Mouse (Mus musculus) kidney, postnatal 4 days (tissue): ENCODE data around the gene Carmil1.

Experiments
- DNase-seq, 2 experiments: peaks; one replicate each; pipeline ENCODE4 v3.0.0; 2021; ENCODE audit warnings: mixed read lengths in 2 of 2

Gene Carmil1

DNA sequence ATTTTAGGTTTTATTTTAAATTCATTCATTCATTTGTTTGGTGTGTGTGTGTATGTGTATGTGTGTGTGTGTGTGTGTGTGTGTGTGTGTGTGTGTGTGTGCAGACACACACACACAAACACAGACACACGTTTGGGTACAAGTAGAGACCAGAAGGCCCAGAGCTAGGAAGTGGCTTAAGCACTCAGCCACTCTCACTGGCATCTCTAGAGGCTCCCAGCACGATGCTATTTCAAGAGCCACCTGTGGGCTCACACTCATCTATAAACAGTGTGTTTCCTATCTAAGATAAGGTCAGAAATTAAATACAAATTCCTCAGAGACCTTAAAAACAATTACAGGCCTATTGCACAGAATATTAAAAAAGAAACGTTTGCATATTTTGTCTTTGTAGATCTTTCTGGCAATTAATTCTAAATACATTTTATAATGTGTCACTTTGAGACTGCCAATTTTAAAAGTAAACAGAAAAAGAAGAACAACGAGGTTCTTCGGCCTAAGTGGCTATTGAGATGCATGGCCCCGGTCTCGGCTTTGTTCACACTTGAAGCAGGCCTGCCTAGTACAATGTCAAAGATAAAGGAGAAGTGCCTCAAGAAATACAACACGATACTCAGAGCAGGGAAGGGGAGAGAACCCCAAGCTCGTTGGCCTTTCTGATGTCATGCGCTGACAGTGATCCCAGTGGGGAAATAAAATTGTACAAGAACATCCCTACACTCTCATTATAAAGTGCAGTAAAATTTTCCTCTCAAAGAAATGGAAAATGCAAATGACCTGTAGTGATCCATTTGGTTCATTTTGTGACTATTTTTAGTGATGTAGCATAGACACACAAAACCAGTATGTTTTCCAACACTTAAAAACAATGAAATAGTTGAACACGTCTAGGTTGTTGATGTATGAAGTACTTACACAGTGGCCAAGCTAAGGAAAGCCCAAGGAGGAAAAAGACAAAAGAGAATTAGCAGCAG lies 179.2 kb downstream of the Carmil1 start:
- DNase-seq, result no peak

- DNase-seq, result no peak
These were observed 180.0 kb downstream of the Carmil1 start for GRCm38 (mm10) chr13:24100516-24101094.

DNA sequence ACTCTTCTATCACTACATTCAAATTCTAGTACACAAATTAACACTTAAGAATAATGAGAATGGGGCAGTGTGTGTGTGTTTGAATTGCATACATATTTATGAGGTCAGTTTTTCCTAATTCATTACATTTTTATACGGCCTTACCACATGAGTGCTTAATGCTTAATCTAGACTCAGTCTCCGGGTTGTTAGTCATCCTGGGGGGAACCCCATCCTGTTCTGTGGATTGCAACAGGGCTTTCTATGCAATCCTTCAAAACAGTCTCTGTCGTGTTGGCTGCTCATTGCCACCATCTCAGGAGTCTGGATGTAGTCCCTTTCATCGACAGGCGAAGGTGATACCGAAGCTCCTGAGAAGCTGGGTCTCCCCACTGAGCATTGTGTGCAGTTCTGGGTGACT lies 184.0 kb downstream of the Carmil1 start:
- no peak for DNase-seq

DNA sequence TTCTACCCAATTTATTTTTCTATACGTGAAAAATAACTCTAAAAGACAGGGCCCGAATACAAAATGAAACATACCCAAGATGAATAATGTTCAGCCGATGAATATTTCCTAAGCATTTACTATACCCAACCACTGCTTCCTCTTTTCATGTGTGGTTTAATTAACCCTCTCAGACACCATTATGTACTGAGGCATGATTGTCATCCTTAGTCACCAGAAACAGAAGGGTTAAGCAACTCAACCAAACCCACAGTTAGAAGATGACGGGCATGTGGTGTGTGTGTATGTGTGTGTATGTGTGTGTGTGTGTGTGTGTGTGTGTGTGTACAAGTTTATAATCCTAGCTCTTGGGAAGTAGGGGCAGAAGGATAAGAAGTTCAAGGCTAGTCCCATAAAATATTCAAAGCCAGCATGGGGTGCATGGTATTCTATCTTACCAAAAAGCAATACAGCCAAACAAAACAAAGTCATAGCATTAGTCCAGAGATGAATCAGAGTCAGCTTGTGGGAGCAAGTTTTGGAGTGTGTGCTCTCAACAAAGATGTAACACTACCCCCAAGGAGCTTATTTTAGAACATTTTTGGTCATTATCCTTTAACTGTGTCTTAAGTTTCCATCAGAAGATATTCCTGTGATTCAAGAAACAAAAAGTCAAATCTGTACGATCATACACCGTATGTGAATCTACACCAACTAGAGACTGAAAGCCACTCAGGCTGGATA lies 185.6 kb downstream of the Carmil1 start:
- DNase-seq, result no peak

GRCm38 (mm10) chr13:24093108-24093507 lies 187.5 kb downstream of the Carmil1 start:
- DNase-seq, result no peak

DNA sequence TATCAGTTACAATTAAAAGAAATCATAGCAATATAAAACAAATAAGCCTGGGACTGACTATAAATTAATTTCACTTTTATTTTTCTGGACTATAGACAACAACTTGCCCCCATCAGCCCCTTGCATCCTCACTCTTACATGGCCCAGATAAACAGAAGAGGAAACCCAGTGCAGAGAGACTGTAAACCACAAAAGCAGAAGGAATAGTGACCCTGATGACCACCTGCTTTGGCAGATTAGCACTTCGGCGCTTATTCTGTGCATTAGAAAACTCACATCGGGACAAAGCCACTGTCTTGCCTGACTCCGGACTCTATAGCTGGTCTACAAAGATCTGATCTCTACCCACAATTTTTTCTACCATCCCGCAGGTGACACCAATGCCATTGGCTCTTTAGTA lies 188.5 kb downstream of the Carmil1 start:
- no peak for DNase-seq

GRCm38 (mm10) chr13:24082153-24082552 lies 198.4 kb downstream of the Carmil1 start:
- DNase-seq, result no peak

- no peak for DNase-seq
These were observed 198.9 kb downstream of the Carmil1 start for GRCm38 (mm10) chr13:24081698-24082097.

DNA sequence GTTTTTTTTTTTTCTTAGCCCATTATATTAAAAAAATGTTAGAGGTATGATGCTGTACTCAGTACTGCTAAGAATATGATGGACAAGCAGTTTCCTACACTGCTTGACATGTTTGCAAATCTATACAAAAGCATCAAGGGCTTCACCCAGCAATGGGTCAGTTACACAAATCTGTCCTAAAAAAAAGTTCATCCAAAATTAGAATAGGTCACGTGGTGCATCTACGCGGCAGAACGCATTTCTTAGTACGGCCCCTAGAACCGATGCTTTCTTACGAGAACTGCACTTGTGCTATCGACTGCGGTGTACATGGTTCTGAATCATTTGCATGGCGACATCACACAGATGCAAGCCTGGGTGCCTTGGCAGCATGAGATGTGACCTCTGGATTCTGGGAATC lies 208.0 kb downstream of the Carmil1 start:
- no peak for DNase-seq

DNA sequence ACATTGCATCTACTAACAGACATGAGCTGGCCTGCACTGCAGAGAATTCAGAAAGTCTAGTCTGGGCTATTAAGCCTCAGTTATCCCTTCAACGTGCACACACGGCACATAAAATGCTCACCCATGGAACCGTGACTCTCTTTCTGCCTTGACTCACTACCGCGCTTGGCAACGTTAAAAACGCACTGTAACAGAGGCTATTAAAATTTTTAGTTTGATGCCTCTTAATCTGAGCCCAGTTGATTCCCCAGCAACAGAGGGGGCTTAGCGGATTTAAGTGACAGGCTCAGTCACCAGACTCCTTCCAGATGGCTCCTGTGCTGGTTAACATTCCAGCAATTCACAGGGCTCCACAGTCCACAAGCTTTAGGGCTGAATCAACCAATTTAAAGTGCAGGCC lies 213.0 kb downstream of the Carmil1 start:
- no peak for DNase-seq

- DNase-seq, result no peak
These were observed 215.1 kb downstream of the Carmil1 start for GRCm38 (mm10) chr13:24065536-24065935.

DNA sequence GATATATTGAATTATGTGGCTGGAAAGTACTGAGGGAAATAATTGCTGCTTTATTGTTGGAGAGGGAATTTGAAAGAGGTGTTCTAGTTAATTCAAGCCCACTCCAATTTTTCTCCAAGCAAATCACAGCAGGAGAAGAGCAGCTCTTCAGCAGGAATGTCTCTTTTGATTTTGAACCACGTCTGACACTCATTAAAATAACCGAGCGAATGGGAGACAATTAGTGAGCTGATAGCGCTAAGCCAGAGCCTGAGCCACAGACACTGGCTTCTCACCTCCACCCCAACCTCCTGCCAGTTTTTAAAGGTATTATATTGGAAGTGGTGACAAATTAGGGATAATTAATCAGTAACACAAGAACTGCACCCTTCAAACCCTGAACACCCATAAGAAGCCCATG lies 217.8 kb downstream of the Carmil1 start:
- no peak for DNase-seq

DNA sequence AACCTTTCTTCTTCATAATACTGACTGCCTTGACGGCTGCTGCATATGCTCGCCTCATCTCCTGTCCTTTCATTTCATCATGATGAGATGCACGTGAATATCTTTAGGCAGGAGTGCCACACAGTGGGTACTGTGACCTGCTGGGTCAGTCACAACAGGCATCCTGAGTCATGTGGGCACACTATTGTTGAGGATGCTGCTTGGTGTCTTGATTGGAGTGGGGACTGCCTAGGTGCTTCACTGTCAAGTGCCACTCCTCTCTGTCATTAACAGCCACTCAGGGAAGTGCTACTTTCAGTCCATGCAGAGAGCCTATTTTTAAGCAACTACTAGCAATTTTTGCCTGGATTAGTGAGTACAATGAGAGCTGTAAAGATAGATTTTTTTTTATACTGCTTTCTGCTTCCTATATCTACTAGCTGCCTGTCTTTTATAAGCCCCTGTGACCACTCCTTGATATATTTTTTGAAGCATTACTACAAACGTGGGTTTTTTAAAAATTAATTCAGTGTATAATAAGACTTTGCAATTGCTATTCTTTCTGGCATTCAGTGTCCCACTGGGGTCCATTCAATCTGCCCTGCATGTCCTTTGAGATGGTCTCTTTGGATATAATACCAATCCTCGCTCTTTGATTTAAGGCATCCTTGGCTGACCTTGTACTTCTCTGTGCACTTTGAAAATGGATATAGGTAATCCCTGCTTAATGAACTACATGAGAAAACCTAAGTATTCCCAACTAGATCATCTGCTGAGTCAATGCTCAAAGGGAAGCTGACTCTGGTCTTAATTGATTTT lies 225.3 kb downstream of the Carmil1 start:
- DNase-seq, result no peak

GRCm38 (mm10) chr13:24051496-24051895 lies 229.1 kb downstream of the Carmil1 start:
- DNase-seq, result no peak

DNA sequence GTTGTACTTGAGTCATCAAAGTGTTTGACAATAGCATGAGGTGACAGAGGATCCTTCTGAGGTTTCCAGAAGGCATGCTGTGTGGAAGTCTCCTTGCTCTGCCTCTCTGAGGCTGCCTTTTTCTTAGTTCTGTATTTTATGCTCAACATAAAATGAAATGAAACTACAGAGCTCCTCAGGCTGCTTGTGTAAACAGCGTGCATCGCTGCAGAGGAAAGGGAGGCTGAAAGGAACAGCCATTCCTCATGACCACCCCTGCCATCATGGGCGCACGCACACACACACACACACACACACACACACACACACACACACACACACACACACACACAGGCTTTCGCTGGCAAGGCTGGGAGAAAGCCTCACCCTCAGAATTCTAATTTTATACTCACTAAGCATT lies 230.3 kb downstream of the Carmil1 start:
- DNase-seq, result peak in 1 of 2 experiments; percentile 7

GRCm38 (mm10) chr13:24049267-24050034 lies 231.1 kb downstream of the Carmil1 start:
- DNase-seq, result peak in 1 of 2 experiments; percentile 7

DNA sequence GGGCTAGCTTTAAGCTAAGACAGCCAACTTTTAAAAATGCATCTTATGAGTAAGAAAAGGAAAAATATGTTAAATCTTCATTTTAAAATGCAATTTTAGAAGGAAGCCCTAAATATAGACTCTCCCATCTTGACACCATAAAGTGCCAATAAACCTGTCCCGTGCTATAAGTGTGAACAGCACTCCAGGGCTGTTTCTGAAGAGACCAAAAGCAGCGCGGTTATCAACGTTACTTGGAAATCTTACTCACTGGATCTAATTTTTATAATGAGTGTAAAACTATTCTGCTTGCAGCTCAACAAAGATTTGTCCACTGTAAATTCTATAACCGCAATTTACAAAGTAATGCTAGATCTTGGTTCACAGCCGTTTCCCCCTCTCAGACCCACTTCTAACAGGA lies 232.0 kb downstream of the Carmil1 start:
- no peak for DNase-seq

GRCm38 (mm10) chr13:24045271-24045670 lies 235.3 kb downstream of the Carmil1 start:
- DNase-seq, result no peak

DNA sequence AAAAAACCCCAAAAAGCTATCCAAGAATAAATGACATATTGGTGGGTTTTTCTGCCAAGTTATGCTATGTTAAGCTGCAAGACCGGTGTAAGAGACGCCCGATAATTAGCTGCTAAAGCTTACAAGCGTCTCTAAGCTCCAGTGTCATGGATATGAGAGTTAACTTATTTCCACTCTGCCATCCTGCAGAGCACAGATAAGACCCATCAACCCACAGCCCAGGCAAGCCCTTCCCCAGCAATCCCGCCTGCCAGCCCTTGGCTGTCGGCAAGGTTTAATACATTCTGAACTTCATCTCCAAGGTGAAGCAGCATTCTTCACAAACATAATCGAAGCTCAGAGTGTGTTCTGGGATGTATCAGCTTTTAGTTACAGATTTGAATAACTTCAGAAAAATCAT lies 240.4 kb downstream of the Carmil1 start:
- DNase-seq, result no peak

DNA sequence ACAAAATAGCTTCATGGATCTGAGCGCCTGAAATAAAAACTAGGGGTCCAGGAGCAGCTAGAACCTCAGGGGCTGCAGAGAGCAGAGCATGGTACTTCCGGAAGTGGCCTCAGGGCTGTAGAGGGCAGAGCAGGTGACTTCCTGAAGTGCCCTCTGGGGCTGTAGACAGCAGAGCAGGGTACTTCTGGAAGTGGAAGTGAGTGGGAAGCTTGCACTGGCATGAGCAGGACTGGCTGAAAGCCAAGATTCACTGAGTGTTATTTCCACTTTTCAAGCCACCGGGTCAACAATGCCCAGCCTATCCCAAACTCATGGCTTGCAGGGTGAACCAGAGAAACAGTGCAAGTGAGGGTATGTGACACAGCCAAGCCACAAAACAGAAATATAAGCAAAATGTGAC lies 243.1 kb downstream of the Carmil1 start:
- DNase-seq, result peak in 1 of 2 experiments; percentile 6

DNA sequence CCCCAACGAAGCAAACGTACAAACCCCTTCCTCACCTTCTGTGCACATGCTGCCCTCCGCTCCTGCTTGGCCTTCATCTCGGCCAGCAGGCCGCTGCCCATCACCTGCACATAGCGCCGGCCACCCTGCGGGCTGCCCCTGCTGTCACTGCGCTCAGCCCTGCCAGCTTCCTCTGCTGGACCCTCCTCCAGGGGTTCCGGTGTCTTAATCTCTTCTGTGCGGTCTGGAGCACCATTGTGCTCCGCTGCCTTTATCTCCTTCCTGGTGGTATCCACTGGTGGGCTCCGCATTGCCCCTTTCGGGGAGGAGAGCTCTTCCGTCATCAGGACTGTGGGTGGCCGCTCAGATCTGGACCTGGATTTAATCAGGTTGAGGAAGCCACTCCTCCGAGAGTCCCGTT lies 244.4 kb downstream of the Carmil1 start:
- no peak for DNase-seq
